Mouse (Mus musculus) urinary bladder, postnatal 4 days (tissue): ENCODE measurements at regions not wholly inside any gene's neighbourhood (a gene's known extent, or its start where the extent isn't known, plus 50 kb on each side); places are given as distances from the start of the nearest gene placed in this dataset.
A peak's percentile ranks its signal among the peaks of the same experiment; 100 is the strongest.

ENCODE experiments used
- DNase-seq, 2 experiments: peaks; one replicate each; pipeline ENCODE4 v3.0.0; 2021 to 2022; ENCODE audit warnings: low spot score in 2 of 2

DNA sequence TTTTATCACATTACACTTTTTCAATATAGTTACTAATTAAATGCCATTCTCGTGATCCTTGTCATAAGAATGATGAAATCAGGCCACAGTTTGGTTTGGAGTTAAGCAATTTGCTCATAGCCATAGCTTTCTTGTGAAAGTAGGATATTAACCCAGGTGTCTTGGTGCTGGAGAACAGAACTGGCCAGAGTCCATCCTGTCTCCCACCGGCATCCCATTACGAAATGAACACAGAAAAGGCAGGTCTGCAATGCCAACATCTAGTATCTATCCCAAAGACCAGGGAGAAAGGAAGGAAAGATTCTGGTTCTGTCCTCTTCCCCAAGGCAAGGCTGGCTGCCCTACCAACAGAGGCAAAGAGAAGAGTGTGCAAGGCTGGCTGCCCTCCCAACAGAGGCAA, 61.6 kb upstream of the Avpr1a start:
- no peak for DNase-seq

DNA sequence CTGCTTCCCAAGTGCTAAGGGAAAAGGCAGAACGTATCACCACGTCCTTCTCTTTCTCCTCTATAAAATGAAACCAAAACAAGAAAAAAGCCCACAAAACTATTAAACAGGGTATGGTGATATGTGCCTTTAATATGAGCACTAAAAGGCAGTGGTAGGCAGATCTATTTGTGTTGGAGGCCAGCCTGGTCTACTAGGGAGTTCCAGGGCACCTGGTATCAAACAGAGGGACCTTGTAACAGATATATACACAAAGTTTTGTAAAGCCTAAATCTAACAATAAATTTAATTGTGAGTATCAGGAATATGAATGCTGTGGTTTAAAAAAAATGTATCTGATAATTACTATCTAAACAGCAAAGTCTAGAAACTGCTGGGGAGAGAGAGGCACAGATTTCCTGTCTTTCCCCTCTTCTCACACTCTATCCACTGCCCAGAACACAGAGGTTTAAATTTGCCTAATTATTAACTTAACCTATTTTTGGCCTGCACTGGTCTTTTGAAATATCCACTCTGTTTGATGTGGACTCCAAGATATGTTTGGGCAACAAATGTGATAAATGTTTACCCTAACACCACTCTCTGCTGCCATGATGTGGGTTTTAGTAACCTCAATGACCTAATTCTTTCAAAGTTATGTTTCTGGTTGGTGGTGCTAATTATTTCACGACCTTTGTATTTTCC, 68.5 kb upstream of the Avpr1a start:
- no peak for DNase-seq

DNA sequence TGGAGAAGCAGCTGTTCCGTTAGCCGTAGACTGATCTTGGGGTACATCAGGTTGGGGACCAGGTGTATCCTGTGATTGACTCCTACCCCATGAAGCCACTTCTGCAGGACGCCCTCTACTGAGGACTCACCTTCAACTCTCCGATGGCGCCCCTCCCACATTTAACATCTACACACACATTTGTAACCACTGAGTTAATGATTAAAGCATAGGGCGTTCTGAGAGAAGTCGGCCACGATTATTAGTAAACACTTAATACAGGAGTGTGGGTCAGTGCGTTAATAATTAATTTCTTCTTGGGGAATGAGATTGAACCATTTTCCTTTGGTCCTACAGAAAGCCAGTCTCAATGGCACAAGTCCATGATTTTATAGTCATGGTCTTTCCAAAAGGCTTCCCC, 105.0 kb upstream of the Avpr1a start:
- DNase-seq = no peak

DNA sequence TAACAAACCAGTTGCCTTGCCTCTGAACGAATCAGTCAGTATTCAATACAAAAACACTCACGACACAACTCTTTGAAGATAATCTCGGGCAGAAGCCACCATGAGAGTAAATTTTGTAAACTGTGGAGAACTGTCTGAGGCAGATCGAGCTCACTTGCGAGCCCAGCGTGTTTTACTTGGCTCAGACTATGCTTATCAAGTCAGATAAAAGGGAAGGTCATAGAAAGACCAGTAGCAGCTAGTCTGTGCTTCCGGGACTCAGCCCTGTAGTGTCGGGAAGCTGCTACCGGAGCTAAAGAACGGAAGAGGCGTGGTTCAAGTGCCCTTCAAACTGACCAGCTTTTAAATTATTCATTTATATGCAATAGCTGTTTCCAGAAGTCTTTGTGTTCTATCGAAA, 105.9 kb upstream of the Avpr1a start:
- no peak for DNase-seq

DNA sequence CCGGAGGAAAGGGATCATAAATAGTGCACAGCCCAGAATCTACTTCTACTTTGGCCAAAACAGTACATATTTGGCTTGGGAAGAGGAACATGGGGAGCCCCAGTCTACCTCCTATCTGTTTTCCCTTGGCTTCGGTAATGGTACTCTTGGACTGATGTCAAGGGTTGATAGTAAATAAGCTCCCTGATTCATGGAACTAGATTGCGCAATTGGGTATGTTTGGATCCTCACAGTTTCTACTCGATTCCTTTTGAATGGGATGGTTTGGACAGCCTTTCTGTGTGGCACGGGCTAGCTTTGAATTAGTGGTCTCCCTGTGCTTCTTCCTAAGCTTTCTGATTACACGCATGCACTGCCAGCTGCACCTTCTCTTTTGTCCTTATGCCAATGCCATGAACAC, 121.4 kb upstream of the Avpr1a start:
- no peak for DNase-seq

DNA sequence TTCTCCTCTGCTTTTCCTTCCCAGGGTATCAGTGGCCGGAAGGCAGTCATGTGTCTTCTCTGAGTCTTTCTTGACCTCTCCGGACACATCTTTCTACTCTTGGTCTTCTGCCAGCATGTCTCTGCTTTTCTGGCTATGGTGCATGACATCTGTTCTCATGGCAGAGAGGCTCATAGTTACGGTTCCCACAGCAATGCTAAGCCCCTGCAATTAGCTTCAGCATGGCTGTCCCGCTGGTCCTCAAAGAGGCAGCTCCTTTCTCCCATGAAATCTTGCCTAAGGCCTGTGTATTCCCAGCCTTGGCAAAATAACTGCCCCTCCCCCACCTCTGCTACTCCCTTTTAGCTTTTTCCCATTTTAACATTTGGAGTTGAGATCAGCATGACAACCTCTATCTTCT, 129.4 kb upstream of the Avpr1a start:
- no peak for DNase-seq

DNA sequence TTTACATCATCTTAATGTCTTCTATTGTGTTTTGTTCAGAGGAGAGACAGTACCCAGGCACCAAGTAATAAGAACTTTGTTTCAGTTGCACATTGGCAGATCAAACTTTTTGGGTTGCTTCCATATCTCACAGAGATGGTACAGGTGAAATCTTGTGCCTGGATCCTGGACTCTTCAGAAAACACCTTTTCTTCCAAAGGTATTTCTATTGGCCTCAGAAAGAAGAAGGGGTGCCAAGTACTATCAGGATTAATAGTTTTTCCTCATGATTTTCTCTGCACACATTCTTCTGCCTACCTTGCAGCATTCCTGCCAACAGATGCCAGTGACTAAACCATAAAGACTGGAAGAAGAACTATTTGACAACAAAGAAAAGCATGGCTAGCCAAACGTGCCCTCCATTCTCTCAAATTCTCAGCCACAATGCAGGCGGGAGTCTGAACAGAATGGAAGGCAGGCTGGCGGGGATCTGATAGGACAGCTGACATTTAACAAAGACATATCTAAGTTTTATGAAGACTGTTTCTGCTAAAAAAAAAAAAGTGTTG, 137.6 kb upstream of the Avpr1a start:
- no peak for DNase-seq

DNA sequence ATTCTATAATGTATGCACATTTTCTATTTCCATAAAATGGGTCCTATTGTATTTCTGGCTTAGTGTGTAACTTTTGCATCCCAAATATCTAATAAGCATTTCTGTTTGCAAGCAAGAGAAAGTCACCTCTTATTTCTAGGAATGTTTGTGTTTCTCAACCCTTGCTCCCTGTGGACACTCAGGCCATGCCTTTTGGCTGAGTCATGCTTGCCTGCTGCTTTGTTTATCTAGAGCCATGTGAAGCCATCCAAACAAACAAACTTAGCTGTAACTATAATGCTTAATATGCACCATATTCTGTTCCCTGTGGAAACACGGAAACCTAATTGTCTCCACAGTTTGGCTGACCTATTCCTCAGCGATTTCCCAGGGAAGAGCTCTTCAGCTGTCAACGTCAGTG, 139.6 kb upstream of the Avpr1a start:
- no peak for DNase-seq

DNA sequence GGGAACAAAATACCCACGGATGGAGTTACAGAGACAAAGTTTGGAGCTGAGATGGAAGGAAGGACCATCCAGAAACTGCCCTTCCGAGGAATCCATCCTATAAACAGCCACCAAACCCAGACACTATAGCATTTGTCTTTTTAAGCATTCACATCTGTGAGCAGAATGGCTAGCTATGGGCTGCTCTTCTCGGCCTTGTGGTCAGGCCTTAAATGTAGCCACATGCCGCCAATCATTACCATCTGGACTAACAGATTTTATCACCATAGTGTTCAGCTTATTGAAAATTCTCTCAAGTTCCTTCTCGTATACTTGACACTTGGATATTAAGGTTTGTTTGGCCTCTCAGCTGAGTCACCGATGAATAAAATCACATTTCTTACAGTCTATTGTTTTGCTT, 146.0 kb upstream of the Avpr1a start:
- DNase-seq = no peak

DNA sequence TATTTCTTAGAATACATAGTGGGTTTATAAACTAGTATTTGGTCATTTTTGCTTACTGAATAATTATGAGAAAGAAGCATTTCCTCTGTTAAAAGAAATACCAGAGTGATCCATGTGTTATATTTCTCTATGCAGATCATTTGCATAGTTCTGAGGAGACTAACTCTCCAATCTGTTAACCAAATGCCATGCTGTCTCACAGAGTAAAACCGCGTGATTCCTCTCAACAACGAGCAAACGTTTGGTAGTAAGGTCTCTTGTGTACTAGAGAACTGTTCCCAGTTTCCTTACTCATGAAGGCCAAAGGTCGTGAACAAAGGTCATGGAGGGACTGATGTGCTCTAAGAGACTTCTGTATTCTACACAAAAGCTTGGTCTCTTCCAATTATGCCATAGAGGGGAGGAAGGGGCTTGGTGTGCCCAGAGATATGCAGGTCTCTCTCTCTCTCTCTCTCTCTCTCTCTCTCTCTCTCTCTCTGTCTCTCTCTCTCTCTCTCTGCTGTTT, 152.3 kb upstream of the Avpr1a start:
- no peak for DNase-seq

DNA sequence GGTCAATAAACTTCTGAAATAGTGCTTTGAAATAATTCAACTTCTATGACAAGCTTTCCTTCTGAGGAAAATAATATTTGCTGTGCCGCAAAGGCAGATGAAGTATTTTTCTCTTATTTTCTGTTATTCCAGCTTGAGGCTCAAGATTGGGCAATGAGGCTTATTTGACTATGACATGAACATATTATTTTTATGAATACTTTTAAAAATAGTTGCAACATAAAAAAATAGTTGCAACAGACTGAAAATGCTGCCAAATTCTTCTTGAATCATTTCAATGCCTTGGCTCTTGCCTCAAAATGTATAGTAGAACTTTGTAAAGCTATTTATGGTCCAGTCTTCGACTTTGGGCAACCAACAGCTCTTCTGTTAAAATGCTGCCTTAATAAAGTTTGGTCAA, 156.7 kb upstream of the Avpr1a start:
- no peak for DNase-seq

DNA sequence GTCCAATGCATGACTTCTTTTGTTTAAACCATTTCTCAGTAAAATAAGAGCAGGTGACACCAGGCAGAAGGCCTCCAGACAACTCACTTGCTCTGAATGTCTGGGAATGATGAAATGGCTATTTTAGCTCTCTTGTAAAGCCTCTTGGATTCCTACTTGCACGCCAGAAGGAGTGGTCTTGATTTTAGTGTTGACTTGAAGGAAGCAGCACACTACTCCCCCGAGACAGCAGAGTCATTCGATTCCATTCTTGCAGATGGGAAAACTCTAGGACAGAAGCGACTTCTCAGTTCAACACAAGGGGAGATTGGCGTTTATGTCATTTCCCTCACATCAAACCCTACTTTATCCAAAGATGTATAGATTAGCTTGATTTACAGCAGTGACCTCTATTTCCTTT, 157.2 kb upstream of the Avpr1a start:
- no peak for DNase-seq

DNA sequence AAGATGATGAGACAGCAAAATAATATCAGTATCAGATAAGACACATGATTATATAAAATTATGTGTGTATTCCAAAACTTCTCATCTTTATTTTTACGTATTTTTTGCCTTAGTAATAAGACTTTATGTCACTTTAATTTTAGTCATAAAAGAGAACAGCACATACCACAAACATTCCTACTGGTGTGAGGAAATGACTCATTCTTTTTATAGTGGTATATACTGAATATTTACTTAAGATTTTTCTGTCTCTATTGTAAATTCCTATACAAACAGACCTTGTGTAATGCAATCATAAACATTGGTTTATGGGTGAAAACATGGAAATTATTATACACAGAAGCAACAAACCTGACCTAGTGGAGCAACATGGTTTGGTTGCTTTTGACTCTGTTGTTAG, 173.4 kb upstream of the Avpr1a start:
- DNase-seq = no peak

DNA sequence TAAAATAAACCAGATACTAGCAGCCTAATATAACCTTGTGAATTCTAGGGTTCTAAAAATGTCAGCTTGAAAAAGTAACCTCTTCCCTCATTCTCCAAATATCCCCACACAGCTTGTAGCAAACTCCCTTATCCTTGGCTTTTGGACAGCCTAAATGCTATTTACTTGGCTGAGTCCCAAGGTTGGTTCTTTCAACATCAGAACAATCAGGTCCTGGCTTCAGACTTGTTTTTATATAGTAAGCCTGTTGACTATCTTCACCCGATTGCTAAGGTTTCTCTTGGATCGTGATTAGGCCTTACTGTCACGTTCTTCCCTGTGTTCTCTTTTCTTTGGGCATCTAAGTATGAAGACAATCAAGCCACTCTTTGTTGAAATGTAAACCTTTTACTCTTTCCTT, 174.1 kb upstream of the Avpr1a start:
- no peak for DNase-seq

DNA sequence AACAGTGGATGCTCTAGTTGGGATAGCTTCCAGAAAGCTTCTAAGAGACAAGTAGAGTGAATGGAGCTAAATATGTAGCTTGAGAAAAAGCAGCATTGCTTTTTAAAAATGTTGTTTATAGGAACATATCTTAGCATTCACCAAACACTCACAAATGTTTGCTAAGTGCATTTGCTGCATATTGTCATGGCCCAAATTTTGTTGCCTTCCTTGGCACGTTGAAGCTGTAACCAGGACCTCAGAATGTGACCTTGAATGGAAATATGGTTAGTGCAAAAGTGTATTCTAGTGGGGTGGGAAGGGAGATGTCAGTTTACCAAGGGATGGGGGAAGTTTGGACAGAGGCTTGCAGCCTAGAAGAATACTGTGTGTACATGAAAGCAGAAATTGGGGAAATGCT, 166.9 kb upstream of the Rxylt1 start:
- DNase-seq = no peak

DNA sequence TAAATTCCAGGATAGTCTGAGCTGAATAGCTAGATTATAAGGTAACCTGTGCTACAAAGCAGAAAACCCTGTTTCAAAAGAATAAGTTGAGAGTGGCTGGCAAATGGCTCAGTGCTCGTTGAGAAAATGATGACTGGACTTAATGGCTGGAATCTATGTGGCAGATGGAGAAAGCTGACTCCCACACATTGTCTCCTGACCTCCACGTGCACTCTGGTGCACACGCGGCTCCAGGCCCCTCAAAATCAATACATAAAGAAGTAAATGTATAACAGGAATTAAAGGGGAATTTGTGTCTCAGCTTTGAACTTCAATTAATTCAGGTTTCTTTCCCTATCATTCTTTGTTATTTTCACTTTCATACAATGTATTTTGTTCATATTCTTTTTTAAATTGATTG, 162.2 kb upstream of the Rxylt1 start:
- no peak for DNase-seq

DNA sequence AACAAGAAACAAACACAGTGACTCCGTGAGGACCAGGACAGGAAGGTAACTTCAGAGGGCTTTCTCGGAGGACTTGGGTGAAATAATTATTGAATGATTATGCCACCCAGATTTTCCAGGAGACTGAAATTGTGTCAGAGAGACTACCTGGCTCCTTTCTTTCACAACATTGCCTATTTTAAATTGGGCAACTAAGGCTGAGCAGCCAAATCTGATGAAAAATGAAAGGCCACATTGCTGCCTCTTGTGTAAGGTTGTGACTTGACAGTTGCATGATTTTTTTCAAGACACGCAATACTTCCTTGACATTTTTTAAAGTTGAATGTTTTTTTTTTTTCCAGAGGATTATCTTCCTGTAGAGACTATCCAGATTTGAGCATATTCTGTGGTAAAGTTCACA, 161.5 kb upstream of the Rxylt1 start:
- no peak for DNase-seq

DNA sequence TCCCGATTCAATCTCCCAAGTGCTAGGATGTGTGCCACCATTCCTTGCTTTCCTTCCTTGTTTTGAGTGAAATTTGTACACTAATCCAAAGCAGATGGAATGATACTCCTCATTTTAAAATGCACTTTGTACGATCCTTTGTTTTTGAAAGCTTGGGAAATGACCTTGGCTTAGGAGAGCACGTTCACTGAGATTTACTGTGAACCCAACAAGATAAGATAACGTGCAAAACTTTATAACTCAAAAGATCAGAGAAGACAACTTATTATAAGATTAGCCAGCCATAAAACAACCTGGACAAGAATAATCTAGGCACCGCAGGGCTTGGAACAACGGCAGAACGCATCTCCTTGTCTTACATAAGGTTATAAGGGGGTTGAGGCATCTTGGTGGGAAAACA, 134.6 kb upstream of the Rxylt1 start:
- DNase-seq = no peak

DNA sequence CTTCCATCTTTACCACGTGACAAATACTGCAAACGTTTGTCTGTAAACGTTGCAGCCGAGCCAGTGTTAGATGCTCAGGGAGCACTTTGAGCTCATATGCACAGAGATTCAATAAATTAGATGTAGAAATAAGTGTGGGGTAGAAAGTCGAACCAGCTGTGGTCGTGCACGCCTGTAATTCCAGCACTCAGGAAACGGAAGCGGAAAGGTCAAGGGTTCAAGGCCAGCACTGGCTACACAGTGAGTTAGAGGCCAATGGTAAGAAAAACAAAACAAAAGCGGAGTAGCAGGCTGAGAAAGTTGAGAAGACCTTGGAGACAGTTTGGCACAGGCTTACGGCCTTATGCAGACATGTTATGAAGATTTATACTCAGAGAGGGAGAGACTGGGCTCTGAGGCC, 133.6 kb upstream of the Rxylt1 start:
- DNase-seq = peak in 1 of 2 experiments; percentile 52

DNA sequence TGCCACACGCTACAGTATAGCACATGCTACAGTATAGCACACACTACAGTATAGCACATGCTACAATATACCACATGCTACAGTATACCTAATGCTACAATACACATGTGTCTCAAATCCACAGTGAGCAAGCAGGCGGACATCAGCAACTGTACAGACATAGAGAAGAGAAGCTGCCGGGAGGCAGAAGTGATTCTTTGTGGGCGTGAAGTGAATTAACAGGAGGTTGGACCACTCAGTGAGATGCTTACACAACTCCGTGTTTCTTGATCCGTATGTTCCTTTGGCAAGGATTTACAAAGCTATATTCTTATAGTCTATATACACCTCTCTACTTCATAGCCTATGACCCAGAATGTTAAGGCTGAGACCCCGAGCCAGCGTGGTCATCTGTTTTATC, 128.5 kb upstream of the Rxylt1 start:
- no peak for DNase-seq

DNA sequence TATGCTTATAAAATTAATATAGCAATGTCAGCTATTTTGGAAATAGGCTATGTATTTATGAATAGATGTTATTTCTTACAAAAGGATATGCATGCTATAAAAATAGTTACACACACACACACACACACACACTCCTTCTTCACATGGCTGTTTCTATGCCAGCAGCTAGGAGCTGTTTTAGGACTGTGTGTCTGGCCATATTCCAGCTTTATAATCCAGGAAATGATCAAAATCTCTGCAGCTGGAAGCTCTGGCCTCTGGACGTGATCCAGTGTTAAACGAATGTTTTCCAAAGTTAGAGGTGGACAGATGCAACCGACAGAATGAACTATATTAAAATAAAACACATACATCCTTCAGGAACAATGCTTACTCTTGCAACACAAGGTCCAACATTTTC, 125.9 kb upstream of the Rxylt1 start:
- no peak for DNase-seq

DNA sequence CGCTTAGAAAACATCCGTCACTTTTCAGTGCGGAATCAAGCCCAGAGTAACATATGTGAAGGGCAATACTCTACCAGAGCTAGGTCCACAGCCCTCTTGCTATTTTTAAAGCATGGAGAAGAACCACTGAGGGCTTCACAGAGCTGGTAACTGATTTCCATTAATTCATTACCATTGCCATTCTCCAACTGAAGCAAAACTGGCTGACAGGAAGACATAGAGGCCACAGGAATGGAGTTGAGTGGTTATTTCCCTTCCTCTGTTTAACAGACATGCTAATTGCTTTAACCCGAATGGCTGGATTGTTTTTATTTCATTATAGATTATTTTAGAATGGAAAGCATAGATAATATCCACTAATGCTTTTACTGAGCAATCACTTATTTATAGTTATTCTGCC, 120.4 kb upstream of the Rxylt1 start:
- DNase-seq = no peak

DNA sequence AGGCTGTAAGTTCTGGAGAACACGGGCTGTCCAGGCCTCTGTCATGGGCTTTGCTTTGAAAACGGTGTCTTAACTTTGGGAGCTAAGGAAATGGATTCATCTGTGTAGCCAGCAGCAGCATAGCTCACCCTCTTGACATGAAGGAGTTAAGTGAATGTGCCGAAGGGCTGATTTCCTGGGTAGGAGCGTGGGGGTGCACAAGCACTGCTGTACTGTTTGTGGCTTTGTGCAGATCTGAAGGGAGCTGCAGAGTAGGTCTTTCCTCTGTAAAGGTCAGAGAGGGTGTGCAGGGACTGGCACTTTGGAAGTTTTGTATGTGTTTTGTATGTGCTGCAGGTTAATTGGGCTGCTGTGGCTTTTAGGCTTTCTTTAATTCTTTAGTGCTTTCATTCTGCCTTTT, 102.6 kb upstream of the Rxylt1 start:
- no peak for DNase-seq

DNA sequence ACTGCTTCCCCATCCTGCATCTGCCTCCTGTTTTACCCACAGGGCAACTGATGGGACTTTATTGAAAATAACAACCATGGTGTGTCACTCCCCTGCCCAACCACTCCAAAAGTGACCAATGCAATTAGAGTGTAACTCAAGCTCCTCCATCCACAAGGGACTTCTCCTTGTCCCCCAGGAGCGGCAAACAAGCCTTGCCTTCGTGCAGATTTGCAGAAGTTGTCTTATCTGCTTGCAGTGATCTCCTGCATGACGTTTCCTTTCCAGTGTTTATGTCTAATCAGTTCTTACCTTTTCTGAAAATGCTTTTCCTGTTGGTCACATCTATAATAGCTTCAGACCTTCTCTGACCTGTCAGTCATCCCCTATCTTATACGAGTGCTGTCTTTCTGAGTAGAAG, 100.5 kb upstream of the Rxylt1 start:
- no peak for DNase-seq
